In genomic region chr5:24508406-24508805, GRCm38 (mm10) we compare ENCODE assay signal across 34 mouse cellular contexts. TPM values are rescaled to one million over a fixed set of nuclear protein-coding genes. Genes with fewer than 3 reads are reported as not detected.
DNase-seq lines count a peak whose midpoint lies in the region; ATAC-seq and TF ChIP-seq lines count a peak whose summit lies in the region.
"Had no signal": no experiment of that assay in that cellular context is flagged by ENCODE, and none has a peak within 500 bp of the region (broad histone marks: within the 10 kb centered on the region; RNA-seq: fewer than 3 reads in every experiment).

No protein-coding gene starts in this region.

- DNase-seq in liver, embryonic 14.5 days (ENCODE audit: low read depth in 3 of 3, low spot score in 3 of 3) = no peak
- DNase-seq in liver = no peak
- peak; percentile 14 for DNase-seq in A20 (ENCODE audit: low read depth, low spot score)
- DNase-seq in ES-CJ7 (ENCODE audit: low read depth, low spot score) = peak; percentile 62
- peak; percentile 24 for DNase-seq in induced T-regulatory cell, adult 2 months (ENCODE audit: low read depth)
- DNase-seq in cerebellum, adult 9-10 months = no peak
- no peak for DNase-seq in heart, embryonic 10.5 days (ENCODE audit: low spot score)
- DNase-seq: adrenal gland, adult 8-10 months; B cell, adult 2 months; cerebellum, adult 8-10 months; embryo, embryonic 11 days; heart, adult 2 months; heart, postnatal 10 days; kidney, adult 2 months; kidney, postnatal 36 days; left cerebral cortex, postnatal 4 days; lung, postnatal 4 days; retina, postnatal 1 day; right cerebral cortex, postnatal 25 days; spleen, adult 18-20 months; thymus, postnatal 4 days had no signal

- no peak overlapping the region for H3K4me3 ChIP-seq in liver, embryonic 14.5 days (ENCODE audit: insufficient read depth in 1 of 2, low read depth in 2 of 2, low read length in 2 of 2)
- H3K4me3 ChIP-seq in heart, embryonic 10.5 days = no peak overlapping the region
- H3K4me3 ChIP-seq: embryonic facial prominence, embryonic 12.5 days; heart, adult 2 months; heart, embryonic 13.5 days; hindbrain, embryonic 15.5 days; intestine, embryonic 15.5 days; liver, embryonic 15.5 days; lung, embryonic 15.5 days; megakaryocyte, embryonic 14.5 days; midbrain, embryonic 12.5 days had no signal

- H3K27me3 ChIP-seq in liver, embryonic 14.5 days (ENCODE audit: control insufficient read depth, insufficient read depth, low read length) = no peaks in the 10 kb centered on the region; the same call in none of the 2 replicates
- peaks cover 50% of the 10 kb centered on the region for H3K27me3 ChIP-seq in heart, embryonic 10.5 days (ENCODE audit: insufficient read depth, poor library complexity, severe bottlenecking)

- H3K9ac ChIP-seq in liver, embryonic 14.5 days (replicated peaks) = no peak overlapping the region
- H3K9ac ChIP-seq: embryonic facial prominence, embryonic 12.5 days; heart, embryonic 13.5 days; hindbrain, embryonic 15.5 days; intestine, embryonic 15.5 days; liver, embryonic 15.5 days; lung, embryonic 15.5 days; midbrain, embryonic 12.5 days had no signal

- WGBS in liver, embryonic 14.5 days (ENCODE audit: insufficient replicate concordance) = 75% methylated on average over 7 of the region's 7 CpGs
- WGBS in heart, embryonic 10.5 days = 89% methylated on average over 7 of the region's 7 CpGs

- peak; percentile 27; the same call in 1 of the 2 replicates for TF ChIP-seq CTCF in liver, embryonic 14.5 days (IDR thresholded peaks at IDR 0.05; ENCODE audit: low read depth)

- peaks cover 2% of the 10 kb centered on the region; the same call in 1 of the 2 replicates for H3K9me3 ChIP-seq in liver, embryonic 14.5 days (ENCODE audit: control insufficient read depth, low read length)
- H3K9me3 ChIP-seq in heart, embryonic 10.5 days = peaks cover 2% of the 10 kb centered on the region; the same call in 1 of the 2 replicates
- H3K9me3 ChIP-seq: hindbrain, embryonic 15.5 days; intestine, embryonic 15.5 days; liver, embryonic 15.5 days; lung, embryonic 15.5 days; midbrain, embryonic 12.5 days had no signal

- H3K27ac ChIP-seq in liver, embryonic 14.5 days = no peak overlapping the region
- no peak overlapping the region for H3K27ac ChIP-seq in heart, embryonic 10.5 days
- H3K27ac ChIP-seq: embryonic facial prominence, embryonic 12.5 days; heart, adult 2 months; heart, embryonic 13.5 days; hindbrain, embryonic 15.5 days; intestine, embryonic 15.5 days; liver, embryonic 15.5 days; lung, embryonic 15.5 days; midbrain, embryonic 12.5 days had no signal

- no peaks in the 10 kb centered on the region for H3K4me1 ChIP-seq in liver, embryonic 14.5 days (replicated peaks; ENCODE audit: control insufficient read depth in 2 of 2, insufficient read depth in 2 of 2, low read length in 1 of 2)
- H3K4me1 ChIP-seq in heart, embryonic 10.5 days = peaks cover 37% of the 10 kb centered on the region

- H3K36me3 ChIP-seq in liver, embryonic 14.5 days (replicated peaks; ENCODE audit: control insufficient read depth, insufficient read depth, low read depth) = no peaks in the 10 kb centered on the region
- no peaks in the 10 kb centered on the region for H3K36me3 ChIP-seq in heart, embryonic 10.5 days
- H3K36me3 ChIP-seq: embryonic facial prominence, embryonic 12.5 days; heart, embryonic 13.5 days; hindbrain, embryonic 15.5 days; intestine, embryonic 15.5 days; liver, embryonic 15.5 days; lung, embryonic 15.5 days; midbrain, embryonic 12.5 days had no signal

- ATAC-seq in liver, embryonic 14.5 days (ENCODE audit: insufficient read depth) = no peak
- ATAC-seq: activated CD4-positive, CD25-positive, alpha-beta regulatory T cell, adult 4 months; forebrain, embryonic 14.5 days; intestine, embryonic 15.5 days had no signal

- H3K4me2 ChIP-seq in liver, embryonic 14.5 days (ENCODE audit: low read depth) = no peak overlapping the region
- H3K4me2 ChIP-seq: embryonic facial prominence, embryonic 12.5 days; heart, embryonic 13.5 days; hindbrain, embryonic 15.5 days; intestine, embryonic 15.5 days; liver, embryonic 15.5 days; lung, embryonic 15.5 days; midbrain, embryonic 12.5 days had no signal

- TF ChIP-seq EP300 in liver, embryonic 14.5 days (IDR thresholded peaks at IDR 0.05; ENCODE audit: low read depth) = no peak

RNA-seq across cellular contexts. Expression of gene Gbx1, which starts 18.6 kb away (rescaled TPM):
- polyA plus RNA-seq in liver, embryonic 14.5 days (2012; rRNA removed) = not detected in 2 replicates
- polyA plus RNA-seq in liver, embryonic 14.5 days (2014; fragmentation: Nextera tagmentation; extraction: Ambion mirVana) = not detected in 2 replicates
- polyA plus RNA-seq in heart, embryonic 10.5 days (2016; fragmentation: Nextera tagmentation; extraction: Ambion mirVana) = 0.06 TPM in 1 of 2 replicates, not detected in the other
- polyA plus RNA-seq: kidney, embryonic 16.5 days; liver, embryonic 15.5 days; lung, embryonic 15.5 days; stomach, embryonic 16.5 days; thymus, postnatal 0 days had no signal

RNA-seq across cellular contexts. Expression of gene Asb10, which starts 32.4 kb away (rescaled TPM):
- 0.08 and 0.13 TPM in 2 replicates for polyA plus RNA-seq in liver, embryonic 14.5 days (2012; rRNA removed)
- polyA plus RNA-seq in liver, embryonic 14.5 days (2014; fragmentation: Nextera tagmentation; extraction: Ambion mirVana) = not detected in 2 replicates
- 1.6 and 3.3 TPM in 2 replicates for polyA plus RNA-seq in heart, embryonic 10.5 days (2016; fragmentation: Nextera tagmentation; extraction: Ambion mirVana)
- polyA plus RNA-seq: activated CD4-positive, CD25-positive, alpha-beta regulatory T cell, adult 4 months had no signal

RNA-seq across cellular contexts. Expression of gene 4931409K22Rik, which starts 48.2 kb away (rescaled TPM):
- polyA plus RNA-seq in liver, embryonic 14.5 days (2012; rRNA removed) = 0.03 TPM in 1 of 2 replicates, not detected in the other
- not detected in 2 replicates for polyA plus RNA-seq in liver, embryonic 14.5 days (2014; fragmentation: Nextera tagmentation; extraction: Ambion mirVana)
- polyA plus RNA-seq in heart, embryonic 10.5 days (2016; fragmentation: Nextera tagmentation; extraction: Ambion mirVana) = 0.06 and 0.09 TPM in 2 replicates
- polyA plus RNA-seq: liver, embryonic 15.5 days; lung, embryonic 15.5 days; thymus, postnatal 0 days had no signal

RNA-seq across cellular contexts. Expression of gene Agap3, which starts 56.4 kb away (rescaled TPM):
- polyA plus RNA-seq in liver, embryonic 14.5 days (2012; rRNA removed) = 16.9 and 17.8 TPM in 2 replicates
- 6.6 and 10.1 TPM in 2 replicates for polyA plus RNA-seq in liver, embryonic 14.5 days (2014; fragmentation: Nextera tagmentation; extraction: Ambion mirVana)
- polyA plus RNA-seq in heart, embryonic 10.5 days (2016; fragmentation: Nextera tagmentation; extraction: Ambion mirVana) = 20.1 and 30.1 TPM in 2 replicates

Comparison
In these comparisons a context has a peak if more than half of its experiments do, and no peak if none do; other contexts are left out.
1. DNase-seq: peak in A20 (single experiment), ES-CJ7 (single experiment) and induced T-regulatory cell, adult 2 months (single experiment); none in liver, embryonic 14.5 days (0 of 3), liver (single experiment), cerebellum, adult 9-10 months (single experiment) and heart, embryonic 10.5 days (single experiment).